Mouse (Mus musculus) embryonic facial prominence, embryonic 10.5 days (tissue): ENCODE results near the gene Ikzf1. TPM values are rescaled to one million over a fixed set of nuclear protein-coding genes. Genes with fewer than 3 reads are reported as not detected.

Source experiments
- DNase-seq: peaks from one replicate; pipeline ENCODE4 v3.0.0-alpha.2; 2017; ENCODE audit warnings: low spot score
- H3K27ac ChIP-seq: fragments of 300-500 bp; sonication (generic); replicated peaks from 2 replicates; pipeline ENCODE4 v1.5.1; 2016; ENCODE audit warnings: mild to moderate bottlenecking
- H3K27me3 ChIP-seq: fragments of 300-500 bp; sonication (generic); replicated peaks from 2 replicates; pipeline ENCODE4 v1.6.1; 2016; ENCODE audit warnings: low read depth, mild to moderate bottlenecking; ENCODE audit not compliant: poor library complexity, severe bottlenecking
- H3K36me3 ChIP-seq: fragments of 300-500 bp; sonication (generic); replicated peaks from 2 replicates; pipeline ENCODE4 v1.6.1; 2016; ENCODE audit warnings: mild to moderate bottlenecking, moderate library complexity
- H3K4me1 ChIP-seq: fragments of 300-500 bp; sonication (generic); 2 replicates; pipeline ENCODE4 v1.6.1; 2016
- H3K4me3 ChIP-seq: fragments of 300-500 bp; sonication (generic); 2 replicates; pipeline ENCODE4 v1.5.1; 2016; ENCODE audit warnings: mild to moderate bottlenecking, moderate library complexity
- H3K9me3 ChIP-seq: fragments of 300-500 bp; sonication (generic); 2 replicates; pipeline ENCODE4 v1.6.1; 2016; ENCODE audit warnings: mild to moderate bottlenecking
- WGBS: fragments of 180-500 bp; shearing (Covaris S2); methylation state at CpG from one replicate; pipeline ENCODE4 v1.1.7; 2016; 5-methylcytosine and 5-hydroxymethylcytosine counted together
- polyA plus RNA-seq: library from polyadenylated mRNA; unstranded; fragments of >200 nt; fragmentation: Nextera tagmentation; extraction: Ambion mirVana; gene quantifications from 2 replicates; pipeline ENCODE4 v1.2.1, GENCODE M21; 2016

The Ikzf1 gene
- polyA plus RNA-seq, 1 experiment from 2014 or later: 3.1 TPM

- no peaks in the 10 kb centered on the region for H3K27me3 ChIP-seq
- DNase-seq: no peak
- H3K4me3 ChIP-seq: no peak overlapping the region
- H3K36me3 ChIP-seq: no peaks in the 10 kb centered on the region
- H3K9me3 ChIP-seq: no peaks in the 10 kb centered on the region
- 90% methylated on average over 2 of the region's 2 CpGs for WGBS
- H3K4me1 ChIP-seq: no peaks in the 10 kb centered on the region
- H3K27ac ChIP-seq: no peak overlapping the region
Observed at GRCm38 (mm10) chr11:11777796-11778195, 93.0 kb downstream of the Ikzf1 start.

DNA sequence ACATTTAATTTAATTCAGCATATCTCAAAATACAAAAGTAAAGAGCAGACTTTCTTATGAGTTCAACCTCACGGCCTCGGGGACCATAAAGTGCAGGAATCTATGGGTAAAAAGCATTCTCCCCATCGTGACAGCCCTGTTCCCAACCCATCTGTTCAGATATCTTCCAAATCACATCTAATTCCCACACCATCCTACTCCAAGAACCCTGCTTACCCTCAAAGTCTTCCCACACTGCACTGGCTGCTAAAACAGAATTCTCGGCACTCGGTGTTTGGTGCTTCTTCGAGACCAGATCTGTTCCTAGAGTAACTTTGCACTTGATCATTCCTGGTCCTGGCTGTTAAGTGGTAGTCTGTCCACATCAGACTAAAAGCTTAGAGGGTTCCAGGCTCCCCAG, 93.5 kb downstream of the Ikzf1 start:
- DNase-seq: no peak
- H3K4me1 ChIP-seq: no peaks in the 10 kb centered on the region
- H3K27me3 ChIP-seq: no peaks in the 10 kb centered on the region
- H3K27ac ChIP-seq: no peak overlapping the region
- WGBS: 94% methylated on average over 6 of the region's 6 CpGs
- no peaks in the 10 kb centered on the region for H3K36me3 ChIP-seq
- H3K4me3 ChIP-seq: no peak overlapping the region
- no peaks in the 10 kb centered on the region for H3K9me3 ChIP-seq

DNA sequence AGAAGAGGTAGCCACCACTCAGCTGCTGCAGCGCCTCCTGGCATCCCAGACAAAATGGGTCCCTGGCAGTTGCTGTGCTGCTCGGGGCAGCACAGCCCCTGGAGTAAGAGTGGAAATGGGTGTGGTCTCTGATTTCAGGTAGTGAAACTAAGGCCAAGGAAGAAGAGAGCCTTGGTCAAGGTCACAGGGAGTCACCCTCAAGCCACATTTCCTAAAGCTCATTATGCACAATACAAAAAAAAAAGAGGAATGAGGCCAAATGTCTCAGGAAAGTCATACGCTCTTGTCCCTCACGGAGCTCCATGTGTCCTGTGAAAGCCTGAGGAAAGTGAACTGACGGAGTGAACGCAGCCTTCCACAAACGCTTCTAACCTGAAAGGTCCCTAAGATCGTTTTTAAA, 96.9 kb downstream of the Ikzf1 start:
- H3K4me1 ChIP-seq: no peaks in the 10 kb centered on the region
- 86% methylated on average over 8 of the region's 8 CpGs for WGBS
- no peaks in the 10 kb centered on the region for H3K9me3 ChIP-seq
- DNase-seq: no peak
- no peaks in the 10 kb centered on the region for H3K27me3 ChIP-seq
- H3K4me3 ChIP-seq: no peak overlapping the region
- H3K27ac ChIP-seq: no peak overlapping the region
- H3K36me3 ChIP-seq: no peaks in the 10 kb centered on the region

DNA sequence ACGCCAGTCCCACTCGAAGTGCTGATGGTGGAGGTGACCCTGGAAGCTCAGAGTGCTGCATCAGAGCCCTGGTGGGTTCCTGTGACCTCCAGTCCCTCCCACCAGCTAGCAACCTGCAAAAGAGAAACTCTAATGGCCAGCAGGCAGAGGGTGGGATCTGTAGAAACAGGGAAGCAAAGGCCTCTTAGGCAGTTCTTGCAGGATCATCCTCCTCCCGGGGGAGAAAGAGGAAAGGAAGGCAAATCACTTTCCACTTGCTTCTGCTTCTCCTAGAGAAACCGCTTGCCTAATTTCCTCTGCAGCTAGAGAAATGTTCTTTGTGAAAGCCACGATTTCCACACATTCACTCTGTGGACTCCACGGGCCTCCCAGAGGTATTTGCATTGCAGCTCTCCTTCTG, 100.7 kb downstream of the Ikzf1 start:
- Histone ChIP-seq H3K4me3 (no peak overlapping the region), H3K36me3 (no peaks in the 10 kb centered on the region), H3K27ac (no peak overlapping the region), H3K9me3 (no peaks in the 10 kb centered on the region), H3K4me1 (no peaks in the 10 kb centered on the region), H3K27me3 (no peaks in the 10 kb centered on the region)
- DNase-seq: no peak
- WGBS: 70% methylated on average over 6 of the region's 6 CpGs

- H3K4me3 ChIP-seq: peak overlapping the region; percentile 30; the same call in 1 of the 2 replicates
Observed at GRCm38 (mm10) chr11:11788521-11788974, 103.7 kb downstream of the Ikzf1 start.

DNA sequence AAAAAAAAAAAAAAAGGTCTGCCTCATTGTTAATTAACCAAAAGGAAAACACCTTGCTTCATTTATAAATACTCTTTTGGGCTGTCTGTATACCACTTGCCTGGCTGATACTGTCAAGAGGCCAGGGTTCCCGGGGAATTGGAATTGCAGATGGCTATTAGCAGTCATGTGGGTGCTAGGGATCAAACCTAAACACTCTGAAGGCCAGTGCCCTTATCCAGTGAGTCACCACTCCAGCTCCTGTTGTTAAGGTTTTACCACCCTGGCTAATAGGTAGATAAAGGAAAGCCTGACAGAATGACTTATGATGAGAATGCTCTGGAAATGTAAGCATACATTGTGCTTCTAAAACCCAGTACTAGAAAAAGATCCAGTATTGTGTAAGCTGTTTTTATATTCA, 109.8 kb downstream of the Ikzf1 start:
- H3K27me3 ChIP-seq: no peaks in the 10 kb centered on the region
- H3K4me1 ChIP-seq: no peaks in the 10 kb centered on the region
- no peaks in the 10 kb centered on the region for H3K9me3 ChIP-seq
- no peak for DNase-seq
- H3K27ac ChIP-seq: no peak overlapping the region
- WGBS: 91% methylated on average over 1 of the region's 1 CpGs
- H3K4me3 ChIP-seq: no peak overlapping the region
- H3K36me3 ChIP-seq: peaks cover 41% of the 10 kb centered on the region

More at GRCm38 (mm10) chr11:11788521-11788974, 103.7 kb downstream of the Ikzf1 start:
- peak; percentile 87 for DNase-seq
- WGBS: 1% methylated on average over 8 of the region's 8 CpGs
- no peaks in the 10 kb centered on the region for H3K36me3 ChIP-seq
- no peaks in the 10 kb centered on the region for H3K9me3 ChIP-seq
- no peak overlapping the region for H3K27ac ChIP-seq
- H3K27me3 ChIP-seq: no peaks in the 10 kb centered on the region
- H3K4me1 ChIP-seq: no peaks in the 10 kb centered on the region

GRCm38 (mm10) chr11:11798690-11799089, 113.9 kb downstream of the Ikzf1 start:
- H3K36me3 ChIP-seq: peaks cover 82% of the 10 kb centered on the region
- no peak for DNase-seq

DNA sequence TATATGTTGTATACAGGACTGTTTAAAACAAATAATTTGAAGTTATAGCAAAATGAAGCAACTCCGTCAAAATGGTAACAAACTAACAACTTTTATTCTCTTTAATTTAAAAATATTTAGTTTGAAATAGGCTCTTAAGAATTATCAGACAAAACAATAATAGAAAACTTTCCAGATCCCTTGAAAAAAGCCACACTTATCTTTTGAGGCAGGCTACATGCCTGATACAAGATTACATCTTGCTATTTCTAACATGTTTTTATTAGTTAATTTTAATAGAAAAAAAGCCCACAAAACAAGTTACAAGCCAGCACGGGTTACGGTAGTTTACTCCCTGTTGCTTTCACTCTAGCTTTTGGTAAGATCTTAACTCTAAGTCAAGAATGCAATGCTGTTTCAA, 115.5 kb downstream of the Ikzf1 start:
- 94% methylated on average over 3 of the region's 3 CpGs for WGBS

More at GRCm38 (mm10) chr11:11798690-11799089, 113.9 kb downstream of the Ikzf1 start:
- Histone ChIP-seq H3K4me3 (no peak overlapping the region), H3K27ac (no peak overlapping the region), H3K27me3 (no peaks in the 10 kb centered on the region), H3K9me3 (no peaks in the 10 kb centered on the region), H3K4me1 (no peaks in the 10 kb centered on the region)
- WGBS: 98% methylated on average over 1 of the region's 1 CpGs

GRCm38 (mm10) chr11:11801067-11801466, 116.3 kb downstream of the Ikzf1 start:
- no peaks in the 10 kb centered on the region for H3K27me3 ChIP-seq
- peaks cover 100% of the 10 kb centered on the region for H3K36me3 ChIP-seq
- no peak for DNase-seq
- no peaks in the 10 kb centered on the region for H3K9me3 ChIP-seq
- WGBS: 95% methylated on average over 9 of the region's 9 CpGs
- H3K4me1 ChIP-seq: no peaks in the 10 kb centered on the region
- H3K27ac ChIP-seq: no peak overlapping the region
- H3K4me3 ChIP-seq: no peak overlapping the region

More for the DNA sequence above, 115.5 kb downstream of the Ikzf1 start:
- no peak overlapping the region for H3K27ac ChIP-seq
- H3K9me3 ChIP-seq: no peaks in the 10 kb centered on the region
- H3K4me1 ChIP-seq: no peaks in the 10 kb centered on the region
- DNase-seq: no peak
- no peaks in the 10 kb centered on the region for H3K27me3 ChIP-seq
- no peak overlapping the region for H3K4me3 ChIP-seq
- peaks cover 98% of the 10 kb centered on the region for H3K36me3 ChIP-seq

GRCm38 (mm10) chr11:11804421-11804820, 119.6 kb downstream of the Ikzf1 start:
- Histone ChIP-seq H3K36me3 (peaks cover 69% of the 10 kb centered on the region), H3K27ac (no peak overlapping the region), H3K4me3 (no peak overlapping the region), H3K4me1 (peaks cover 16% of the 10 kb centered on the region), H3K9me3 (no peaks in the 10 kb centered on the region), H3K27me3 (no peaks in the 10 kb centered on the region)
- WGBS: 89% methylated on average over 5 of the region's 5 CpGs
- DNase-seq: no peak

- H3K4me3 ChIP-seq: no peak overlapping the region
Observed at GRCm38 (mm10) chr11:11805951-11806350, 121.1 kb downstream of the Ikzf1 start.

DNA sequence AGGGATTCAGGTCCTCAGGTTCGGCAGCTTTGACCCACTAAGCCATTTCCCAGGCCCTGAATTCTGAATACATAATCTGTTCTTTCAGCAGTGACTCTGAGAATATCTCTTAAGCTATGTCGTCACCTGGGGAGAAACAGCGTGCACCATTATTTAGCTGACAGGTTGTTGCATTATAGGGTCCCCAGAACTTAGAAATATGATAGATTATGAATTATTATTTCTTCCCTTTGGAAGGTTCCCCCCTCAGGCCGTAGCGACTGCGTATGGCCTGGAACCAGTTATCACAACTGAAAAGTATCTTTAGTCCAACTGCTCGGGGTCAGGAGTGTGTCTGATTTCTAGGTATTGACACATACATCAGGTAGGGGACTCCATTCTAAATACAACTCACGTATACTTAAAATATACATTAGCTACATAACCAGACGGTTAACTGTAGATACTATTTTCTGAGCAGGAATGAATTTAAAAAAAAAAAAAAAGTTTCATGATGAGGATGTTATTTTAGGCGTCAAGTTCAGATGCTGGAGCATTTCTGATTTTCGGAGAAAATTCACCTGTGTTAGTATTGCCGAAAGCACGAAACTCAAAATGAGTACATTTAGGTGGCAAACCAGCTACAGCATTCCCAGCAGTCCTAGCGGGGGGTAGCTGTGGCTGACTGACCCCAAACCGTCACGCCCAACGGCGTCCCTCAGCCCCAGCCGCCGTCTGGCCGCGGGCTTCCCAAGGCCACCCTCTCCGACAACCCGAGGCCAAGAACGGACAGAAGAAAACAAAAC, 123.4 kb downstream of the Ikzf1 start:
- Histone ChIP-seq H3K4me3 (peak overlapping the region; percentile 71), H3K27ac (peak overlapping the region; percentile 99), H3K36me3 (peaks cover 31% of the 10 kb centered on the region), H3K27me3 (no peaks in the 10 kb centered on the region), H3K9me3 (no peaks in the 10 kb centered on the region), H3K4me1 (peaks cover 43% of the 10 kb centered on the region)
- 14% methylated on average over 25 of the region's 25 CpGs for WGBS
- DNase-seq: no peak

More at GRCm38 (mm10) chr11:11805951-11806350, 121.1 kb downstream of the Ikzf1 start:
- no peak for DNase-seq
- Histone ChIP-seq H3K9me3 (no peaks in the 10 kb centered on the region), H3K27me3 (no peaks in the 10 kb centered on the region), H3K4me1 (peaks cover 31% of the 10 kb centered on the region), H3K36me3 (peaks cover 54% of the 10 kb centered on the region), H3K27ac (no peak overlapping the region)
- 96% methylated on average over 4 of the region's 4 CpGs for WGBS

DNA sequence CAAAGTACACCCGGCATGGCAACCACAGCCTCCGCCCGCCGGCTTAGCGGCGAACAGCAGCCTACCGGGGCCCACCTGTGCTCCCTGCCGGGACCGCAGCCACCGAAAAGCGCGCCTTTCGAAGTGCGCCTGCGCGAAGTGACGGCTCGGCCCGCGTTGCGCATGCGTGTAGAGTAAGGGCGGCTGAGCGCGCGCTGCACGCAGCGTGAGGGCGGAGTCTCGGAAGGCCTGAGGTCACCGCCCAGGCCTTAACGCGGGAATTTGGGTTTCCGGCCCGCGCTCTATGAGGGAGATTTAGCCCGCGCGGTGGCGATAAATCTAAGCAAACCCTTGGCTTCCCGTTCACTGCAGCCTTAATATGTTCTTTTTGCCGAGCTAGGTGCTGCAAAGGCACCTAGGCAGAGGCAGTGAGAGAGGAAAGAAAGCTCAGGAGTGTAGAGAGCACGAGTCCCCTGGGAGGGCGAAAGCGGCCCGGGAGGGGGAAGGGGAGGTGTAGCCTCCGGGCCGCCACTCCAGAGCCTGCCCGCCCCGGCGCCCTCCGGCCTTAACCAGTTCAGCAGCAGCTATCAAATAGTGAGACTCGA, 124.1 kb downstream of the Ikzf1 start, which contains the start of gene Fignl1:
Fignl1 (minus strand) TSS at position 143 of the 584 bp plus-strand sequence.
- WGBS: under 1% methylated on average over 53 of the region's 53 CpGs
- peaks cover 43% of the 10 kb centered on the region for H3K4me1 ChIP-seq
- H3K27ac ChIP-seq: peak within 1 kb of the TSS; percentile 99

More for the DNA sequence above, 124.1 kb downstream of the Ikzf1 start, which contains the start of gene Fignl1:
- H3K27me3 ChIP-seq: no peaks in the 10 kb centered on the region
- peak within 1 kb of the TSS; percentile 71 for H3K4me3 ChIP-seq
- DNase-seq: peak; percentile 98
- no peaks in the 10 kb centered on the region for H3K9me3 ChIP-seq
- H3K36me3 ChIP-seq: peaks cover 25% of the 10 kb centered on the region
